Mouse (Mus musculus) left cerebral cortex, adult 2 months (tissue): ENCODE measurements around the gene Cd72. TPM values are rescaled to one million over a fixed set of nuclear protein-coding genes. Genes with fewer than 3 reads are reported as not detected.

Experiments used
- DNase-seq, 2 experiments: peaks; one replicate each; pipeline ENCODE4 v3.0.0; 2021 to 2022; ENCODE audit warnings: low spot score in 2 of 2, mixed read lengths in 1 of 2; ENCODE audit errors: extremely low spot score in 1 of 2
- H3K27ac ChIP-seq: fragments of 200-600 bp; 2 replicates; pipeline ENCODE4 v1.8.1; 2022
- H3K4me3 ChIP-seq: fragments of 200-600 bp; 2 replicates; pipeline ENCODE4 v1.8.1; 2022
- CTCF ChIP-seq: fragments of 200-600 bp; IDR thresholded peaks from 2 replicates; pipeline ENCODE4 v1.8.1; 2022; ENCODE audit warnings: antibody characterized with exemption, mild to moderate bottlenecking, moderate library complexity
- intact Hi-C: fragments of 180-260 bp; cut with DNase I; formaldehyde crosslinking; loops from one replicate; pipeline ENCODE4 v1.15.1; 2025
- total RNA-seq, 2 experiments: library from RNA; stranded (reverse); gene quantifications; 2 replicates each; pipeline ENCODE4 v1.2.3; 2021

Cd72 gene
- total RNA-seq, 2 experiments from 2014 or later, result 1.1 to 1.4 TPM

DNA sequence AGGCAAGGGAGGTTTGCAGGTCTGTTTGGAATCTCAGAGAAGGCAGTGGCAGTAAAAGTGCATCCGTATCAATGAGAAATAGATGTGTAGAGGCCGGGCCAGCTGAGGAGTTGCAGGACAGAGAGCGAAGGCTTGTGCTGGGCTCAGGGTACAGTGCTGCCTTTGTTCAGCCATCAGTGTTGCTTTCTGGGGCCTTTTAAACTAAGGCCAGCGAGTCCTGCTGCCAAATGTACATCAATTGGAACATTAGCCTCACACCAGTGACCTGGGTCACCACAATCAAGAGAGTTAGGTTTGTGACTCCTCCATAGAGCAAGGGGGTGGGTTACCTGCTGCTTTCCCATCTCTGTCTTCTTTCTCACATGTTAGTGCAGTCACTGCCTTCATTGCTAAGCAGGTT is 56.4 kb downstream of the Cd72 start:
- no peak for TF ChIP-seq CTCF
- peak overlapping the region; percentile 76 for H3K27ac ChIP-seq
- no peak for DNase-seq
- intact Hi-C loops, result loop anchor here (2.0 kb wide), 1 partner anchor 15 kb away; no protein-coding TSS in a partner anchor
- H3K4me3 ChIP-seq, result no peak overlapping the region

Other genes with a start within 250 kb of the Cd72 start
- gene Atp8b5, start 187.5 kb downstream of the Cd72 start, total RNA-seq, result under 1 TPM; 0.09 to 0.54 TPM
- 100 to 1,000 TPM; 137 to 144 TPM for gene Rusc2, start 72.6 kb downstream of the Cd72 start, total RNA-seq
- gene Fam166b, start 25.5 kb downstream of the Cd72 start, total RNA-seq, result 1 to 10 TPM in 1 of 2 experiments, under 1 TPM in 1; 0.68 to 1.3 TPM
- gene Tesk1, start 12.7 kb downstream of the Cd72 start, total RNA-seq, result 100 to 1,000 TPM; 102 to 103 TPM
- gene Sit1, start 29.1 kb upstream of the Cd72 start, total RNA-seq, result not detected
- gene Ccdc107, start 38.3 kb upstream of the Cd72 start, total RNA-seq, result 10 to 100 TPM; 28.1 to 31.8 TPM
- 1 to 10 TPM in 1 of 2 experiments, under 1 TPM in 1; 0.41 to 1.7 TPM for gene Arhgef39, start 45.1 kb upstream of the Cd72 start, total RNA-seq
- not detected for gene Car9, start 52.3 kb upstream of the Cd72 start, total RNA-seq
- gene Tpm2, start 69.1 kb upstream of the Cd72 start, total RNA-seq, result 1 to 10 TPM; 7.0 to 8.8 TPM
- gene Creb3, start 107.7 kb upstream of the Cd72 start, total RNA-seq, result 10 to 100 TPM; 74.6 to 77.9 TPM
- gene Tln1, start 108.1 kb upstream of the Cd72 start, total RNA-seq, result 10 to 100 TPM; 50.7 to 52.2 TPM
- 10 to 100 TPM; 49.6 to 55.4 TPM for gene Rgp1, start 124.1 kb upstream of the Cd72 start, total RNA-seq
- gene Gba2, start 124.2 kb upstream of the Cd72 start, total RNA-seq, result 10 to 100 TPM; 69.2 to 70.6 TPM
- gene Msmp, start 129.9 kb upstream of the Cd72 start, total RNA-seq, result not detected
- 10 to 100 TPM; 60.9 to 62.0 TPM for gene Npr2, start 177.3 kb upstream of the Cd72 start, total RNA-seq
- gene Spag8, start 199.0 kb upstream of the Cd72 start, total RNA-seq, result 1 to 10 TPM in 1 of 2 experiments, under 1 TPM in 1; 0.95 to 1.6 TPM
- 10 to 100 TPM; 30.9 to 33.5 TPM for gene Hint2, start 201.8 kb upstream of the Cd72 start, total RNA-seq
- gene Tmem8b, start 214.3 kb upstream of the Cd72 start, total RNA-seq, result 10 to 100 TPM; 63.1 to 66.2 TPM
- gene Fam221b, start 214.5 kb upstream of the Cd72 start, total RNA-seq, result 1 to 10 TPM; 1.8 to 2.2 TPM
- not detected for gene Olfr70, start 246.2 kb upstream of the Cd72 start, total RNA-seq